Mouse (Mus musculus): ENCODE results near the gene Gm44973.
"Not testable (repeated sequence)": the region's sequence is repeated elsewhere in the genome, so short reads cannot be mapped to it uniquely, and the experiment has no call there.

The Gm44973 gene

DNA sequence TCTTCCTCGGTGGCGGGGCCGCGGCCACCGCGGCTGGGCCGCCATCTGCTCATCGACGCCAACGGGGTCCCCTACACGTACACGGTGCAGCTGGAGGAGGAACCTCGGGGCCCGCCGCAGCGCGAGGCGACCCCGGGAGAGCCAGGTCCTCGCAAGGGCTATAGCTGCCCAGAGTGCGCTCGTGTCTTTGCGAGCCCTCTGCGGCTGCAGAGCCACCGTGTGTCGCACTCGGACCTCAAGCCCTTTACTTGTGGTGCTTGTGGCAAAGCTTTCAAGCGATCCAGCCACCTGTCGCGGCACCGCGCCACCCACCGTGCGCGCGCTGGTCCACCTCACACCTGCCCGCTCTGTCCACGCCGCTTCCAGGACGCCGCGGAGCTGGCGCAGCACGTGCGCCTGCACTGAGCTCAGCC lies 37.6 kb downstream of the Gm44973 start:
- no peak for DNase-seq

DNA sequence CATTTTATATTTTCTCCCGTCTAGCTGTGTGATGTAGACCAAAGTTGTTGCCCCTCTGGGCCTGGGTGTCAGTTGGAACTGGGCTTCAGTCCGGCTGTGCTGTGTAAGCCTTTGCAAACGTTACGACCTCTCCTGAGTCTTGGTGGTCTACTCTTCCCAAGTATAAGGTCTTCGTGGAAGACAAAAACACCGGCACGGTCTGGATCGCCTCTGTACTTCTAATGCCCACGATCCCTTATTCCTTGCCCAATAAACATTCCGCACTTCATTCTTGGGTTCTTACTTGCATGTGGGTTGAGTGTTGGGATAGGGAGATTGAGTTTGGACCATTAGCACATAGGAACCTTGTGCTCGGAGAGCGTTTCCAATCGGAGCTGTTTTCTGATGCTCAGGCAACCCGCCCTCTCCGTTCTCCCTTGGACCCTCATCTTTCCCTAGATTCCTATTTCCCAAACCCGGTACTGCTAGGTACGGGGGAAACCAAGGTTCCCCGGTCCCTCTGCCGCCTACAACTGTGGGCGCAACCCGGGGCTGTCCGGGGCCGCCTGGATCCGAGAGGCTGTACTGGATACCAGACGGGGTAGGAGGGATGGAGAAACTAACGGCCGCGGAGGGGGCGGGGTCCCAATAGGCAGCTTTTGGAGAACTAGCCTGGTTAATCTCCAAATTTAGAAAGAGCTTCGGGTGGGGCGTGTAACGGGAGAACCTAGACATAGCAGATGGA lies 38.3 kb downstream of the Gm44973 start:
- DNase-seq = no peak

DNA sequence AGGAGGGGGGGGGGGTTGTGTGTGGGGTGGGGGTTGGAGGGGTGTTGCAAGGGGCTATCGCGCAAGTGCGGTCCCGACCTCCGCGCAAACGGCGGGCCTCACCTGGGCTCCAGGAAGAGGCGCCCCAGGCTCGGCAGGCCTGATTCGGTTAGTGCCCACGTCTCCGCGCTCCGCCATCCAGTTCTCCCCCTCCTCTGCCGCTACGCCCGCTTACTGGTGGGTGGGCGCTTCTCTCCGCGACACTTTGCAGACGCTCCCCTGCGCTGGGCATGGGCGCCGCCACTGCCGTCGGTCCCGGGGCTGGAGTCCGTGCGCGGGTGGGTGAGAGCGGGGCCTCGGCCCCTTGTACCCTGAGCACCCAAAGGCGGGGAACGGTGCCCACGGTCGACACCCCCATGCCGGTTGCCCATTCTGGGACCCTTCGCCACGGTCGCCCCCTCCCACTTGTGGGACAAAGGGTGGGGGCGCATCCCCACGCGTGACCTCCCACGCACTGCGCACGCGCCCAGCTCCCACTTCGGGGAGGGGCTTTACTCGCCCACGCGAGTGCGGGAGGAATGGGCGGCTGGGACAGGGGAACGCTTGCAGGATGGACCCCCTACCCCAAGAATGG lies 41.5 kb downstream of the Gm44973 start:
- DNase-seq = no peak

DNA sequence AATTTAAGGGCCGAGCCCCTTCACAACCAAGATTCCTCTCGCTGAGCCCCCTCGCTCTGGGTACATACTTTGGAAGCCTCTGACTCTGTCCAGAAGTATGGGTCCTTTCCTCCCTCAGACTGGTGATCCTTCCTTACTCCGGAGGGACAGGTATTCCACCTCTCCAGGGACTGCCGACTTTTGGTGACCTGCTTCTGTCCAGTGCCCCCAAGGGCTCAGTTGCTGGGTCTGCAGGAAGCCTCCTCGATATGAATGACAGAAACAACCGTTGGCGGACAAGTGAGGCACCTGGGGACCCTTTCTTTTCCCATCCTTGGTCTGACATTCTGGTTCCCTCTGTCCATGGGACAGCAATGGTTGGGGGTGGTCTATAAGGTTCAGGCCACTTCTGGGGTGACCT lies 42.1 kb downstream of the Gm44973 start:
- no peak for DNase-seq

DNA sequence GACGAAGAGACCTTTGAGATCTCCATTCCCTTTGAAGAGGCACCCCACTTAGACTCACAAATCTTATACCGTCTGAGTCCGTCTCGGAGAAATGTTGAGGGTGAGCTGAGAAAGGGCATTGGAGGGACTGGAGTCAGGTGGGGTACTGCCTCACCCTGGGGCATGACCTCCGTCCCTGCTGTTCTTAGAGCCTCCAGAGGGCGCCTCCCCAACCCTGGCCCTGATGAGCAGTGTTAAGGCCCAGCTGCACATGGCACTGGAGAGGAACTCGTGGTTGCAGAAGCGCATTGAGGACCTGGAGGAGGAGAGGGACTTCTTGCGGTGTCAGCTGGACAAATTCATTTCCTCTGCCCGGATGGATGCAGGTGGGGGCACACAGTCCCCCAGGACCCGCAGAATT lies 42.5 kb downstream of the Gm44973 start:
- DNase-seq = no peak

DNA sequence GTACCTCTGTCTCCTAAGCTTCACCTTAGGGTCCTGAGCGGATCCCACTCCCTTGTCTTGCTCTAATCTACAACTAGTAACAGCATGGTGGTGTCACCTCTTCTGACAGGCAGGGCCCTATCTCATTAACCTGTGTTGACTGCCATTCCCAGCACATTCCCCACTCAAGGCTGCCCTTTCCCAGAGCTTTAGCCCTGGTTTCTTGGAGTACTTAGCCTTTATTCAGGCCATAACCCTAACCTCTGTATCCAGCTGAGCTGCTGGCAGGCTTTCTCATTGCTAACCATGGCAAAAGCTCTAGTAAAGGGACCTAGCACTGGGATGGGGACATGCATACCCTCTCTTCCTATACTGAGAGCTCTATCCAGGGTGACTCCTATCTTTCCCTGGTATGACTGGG lies 43.3 kb downstream of the Gm44973 start:
- DNase-seq = no peak

DNA sequence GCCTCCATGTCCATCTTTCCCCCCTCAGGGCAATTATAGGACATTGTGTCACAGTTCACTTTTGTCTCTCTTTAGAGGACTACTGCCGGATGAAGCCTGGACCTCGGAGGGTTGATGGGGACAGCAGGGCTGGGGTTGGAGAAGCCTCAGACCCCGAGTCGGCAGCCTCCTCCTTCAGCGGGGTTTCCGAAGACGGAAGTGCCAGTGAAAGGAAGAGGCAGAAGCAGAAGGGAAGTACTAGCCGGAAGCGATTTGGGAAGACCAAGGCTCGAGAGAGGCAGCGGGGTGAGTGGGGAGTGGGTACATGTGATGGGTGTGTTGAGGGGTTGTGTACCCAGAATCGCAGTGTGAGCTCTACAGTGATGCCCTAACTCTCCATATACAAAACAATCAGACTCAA lies 44.1 kb downstream of the Gm44973 start:
- no peak for DNase-seq

DNA sequence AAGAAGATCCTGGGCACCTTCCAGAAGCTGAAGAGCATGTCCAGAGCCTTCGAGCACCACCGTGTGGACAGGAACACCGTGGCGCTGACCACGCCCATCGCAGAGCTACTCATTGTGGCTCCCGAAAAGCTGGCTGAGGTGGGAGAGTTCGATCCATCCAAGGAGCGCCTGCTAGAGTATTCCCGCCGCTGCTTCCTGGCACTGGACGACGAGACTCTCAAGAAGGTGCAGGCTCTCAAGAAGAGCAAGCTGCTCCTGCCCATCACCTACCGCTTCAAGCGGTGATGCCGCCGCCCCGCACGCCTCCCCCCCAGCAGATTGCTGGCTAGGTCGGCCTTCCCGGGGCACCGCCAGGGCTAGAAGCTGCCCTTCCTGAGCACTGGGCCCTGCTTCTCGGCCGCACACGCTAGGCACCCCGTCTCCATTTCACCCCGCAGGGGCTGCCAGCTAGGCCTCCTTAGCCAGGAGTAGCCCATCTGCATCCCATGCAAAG lies 45.0 kb downstream of the Gm44973 start:
- DNase-seq = peak; percentile 92

DNA sequence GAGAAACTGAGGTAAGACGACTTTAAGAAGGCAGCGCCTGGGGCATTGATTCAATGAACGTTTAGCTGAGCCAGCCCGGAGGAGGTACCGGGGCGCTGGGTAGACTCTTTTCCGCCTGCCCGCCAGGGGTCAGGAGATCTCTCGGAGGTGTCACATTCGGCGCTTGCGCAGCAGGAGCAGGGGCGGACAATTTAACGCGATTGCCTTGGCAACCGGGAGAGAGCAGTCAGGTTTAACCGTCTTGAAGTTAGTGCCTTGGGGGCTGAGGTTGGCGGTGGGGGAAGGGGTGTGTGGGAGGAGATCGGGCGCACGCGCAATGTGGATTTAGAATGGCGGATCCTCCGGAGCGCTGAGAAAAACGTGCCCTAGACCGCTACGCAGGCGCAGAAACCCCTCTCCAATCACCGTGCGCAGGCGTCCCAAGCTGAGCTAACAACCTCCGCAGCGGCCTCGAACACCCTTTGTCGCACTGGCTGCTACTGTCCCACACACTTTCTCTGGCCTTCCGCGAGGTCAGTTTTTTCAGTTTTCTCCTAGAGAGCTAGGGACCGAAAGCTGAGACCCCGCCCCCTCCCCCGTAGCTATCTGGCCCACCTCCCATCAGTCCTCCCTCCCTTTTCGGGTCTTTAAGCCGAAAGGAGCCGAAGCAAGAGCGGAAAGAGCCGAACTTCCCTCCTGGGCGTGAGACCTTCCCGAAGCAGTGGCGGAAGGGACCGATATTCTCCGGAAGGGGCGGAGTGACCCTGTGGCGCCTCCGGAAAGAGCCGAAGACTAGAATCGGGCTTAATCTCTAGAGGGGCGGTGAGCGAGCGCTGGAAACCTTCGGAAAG lies 45.9 kb downstream of the Gm44973 start:
- peak; percentile 99 for DNase-seq

DNA sequence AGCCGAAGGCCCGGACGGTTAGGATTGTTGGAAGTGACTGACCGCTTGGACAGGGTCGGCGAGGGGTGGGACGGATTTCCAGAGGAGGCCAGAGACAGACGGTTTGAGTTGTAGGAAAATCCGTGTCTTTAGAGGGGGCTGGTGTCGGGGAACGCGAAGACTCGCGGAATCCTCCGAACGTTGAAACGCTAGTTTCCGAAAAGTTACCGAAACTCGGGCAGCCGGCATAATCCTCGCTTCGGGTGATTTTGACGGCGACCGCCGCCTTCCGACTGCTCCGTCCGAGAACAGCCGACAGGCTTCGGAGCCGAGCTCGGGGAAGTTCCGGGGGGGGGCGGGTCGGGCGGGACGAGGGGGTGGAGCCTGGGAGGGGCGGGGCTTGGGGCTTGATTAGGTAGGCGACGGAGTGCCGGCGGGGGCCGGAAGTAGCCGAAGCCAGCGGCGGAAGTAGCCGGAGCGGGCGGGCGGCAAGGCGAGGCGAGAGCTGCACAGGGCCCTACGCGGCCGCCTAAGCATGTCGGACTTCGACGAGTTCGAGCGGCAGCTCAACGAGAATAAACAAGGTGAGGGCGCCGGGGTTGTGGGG lies 46.6 kb downstream of the Gm44973 start, which contains the start of gene U2af2:
U2af2 (plus strand) TSS at position 370 of the 586 bp plus-strand sequence.
- DNase-seq = peak; percentile 94

DNA sequence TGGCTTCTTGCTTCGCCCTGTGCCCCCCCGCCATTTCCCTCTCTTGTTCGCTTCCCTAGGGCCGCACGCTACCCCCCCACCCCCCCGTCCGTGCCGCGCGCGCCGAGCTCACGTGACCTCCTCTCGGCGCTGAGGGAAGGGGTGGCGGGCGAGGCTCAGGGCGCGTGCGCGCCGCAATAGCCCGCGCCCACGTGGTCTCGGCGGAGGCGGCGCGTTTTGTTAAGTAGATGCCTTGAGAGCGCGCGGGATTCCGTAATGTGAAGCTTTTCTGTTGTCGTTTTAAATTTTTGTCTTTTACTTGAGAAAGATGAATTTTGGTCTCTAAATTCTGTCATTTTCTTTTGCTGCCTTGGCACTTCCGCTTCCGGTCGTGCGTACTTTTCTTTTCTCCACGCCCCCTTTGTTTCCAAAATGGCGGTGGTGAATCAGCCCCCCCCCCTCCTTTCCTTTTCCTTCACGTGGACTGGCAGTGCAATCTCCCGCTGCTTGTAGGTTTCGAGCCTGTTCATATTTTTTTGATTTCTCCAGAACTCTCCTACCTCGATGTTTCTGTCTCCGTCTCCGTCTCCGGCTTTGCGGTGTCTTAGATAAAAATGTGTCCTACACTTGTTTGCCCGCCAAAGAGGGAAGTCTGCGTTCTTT lies 47.2 kb downstream of the Gm44973 start:
- peak; percentile 83 for DNase-seq

DNA sequence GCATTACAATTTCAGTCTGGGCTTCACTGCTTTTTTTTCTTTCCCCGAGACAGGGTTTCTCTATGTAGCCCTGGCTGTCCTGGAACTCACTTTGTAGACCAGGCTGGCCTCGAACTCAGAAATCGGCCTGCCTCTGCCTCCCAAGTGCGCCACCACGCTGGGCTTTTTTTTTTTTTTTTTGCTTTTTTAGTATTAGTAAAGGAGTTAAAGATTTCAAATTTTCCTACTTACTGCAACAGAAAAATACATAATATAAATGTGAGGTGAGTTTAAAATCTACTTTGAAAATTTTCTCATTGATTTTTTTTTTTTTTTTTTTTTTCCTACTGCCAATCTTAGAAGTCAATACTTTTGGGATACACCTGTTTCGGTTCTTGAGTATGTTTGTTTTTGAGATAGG lies 49.6 kb downstream of the Gm44973 start:
- DNase-seq = no peak

DNA sequence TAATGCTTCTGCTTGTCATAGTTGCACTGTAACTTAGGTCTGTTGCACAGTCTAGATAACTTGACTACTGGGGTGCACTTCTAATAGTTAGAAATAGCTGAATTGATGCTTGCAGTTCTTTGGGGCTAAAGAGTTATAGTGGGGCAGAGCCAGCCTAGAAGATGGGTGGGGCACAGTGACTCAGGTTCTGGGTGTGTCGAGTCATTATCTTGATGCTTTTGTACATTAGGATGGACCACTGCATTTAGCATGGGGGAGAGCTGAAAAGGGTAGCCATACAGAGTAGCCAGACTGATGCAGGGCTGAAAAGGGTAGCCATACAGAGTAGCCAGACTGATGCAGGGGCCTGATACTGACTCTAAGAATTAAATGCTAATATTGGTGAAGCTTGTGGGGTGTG lies 58.3 kb downstream of the Gm44973 start:
- DNase-seq = no peak

DNA sequence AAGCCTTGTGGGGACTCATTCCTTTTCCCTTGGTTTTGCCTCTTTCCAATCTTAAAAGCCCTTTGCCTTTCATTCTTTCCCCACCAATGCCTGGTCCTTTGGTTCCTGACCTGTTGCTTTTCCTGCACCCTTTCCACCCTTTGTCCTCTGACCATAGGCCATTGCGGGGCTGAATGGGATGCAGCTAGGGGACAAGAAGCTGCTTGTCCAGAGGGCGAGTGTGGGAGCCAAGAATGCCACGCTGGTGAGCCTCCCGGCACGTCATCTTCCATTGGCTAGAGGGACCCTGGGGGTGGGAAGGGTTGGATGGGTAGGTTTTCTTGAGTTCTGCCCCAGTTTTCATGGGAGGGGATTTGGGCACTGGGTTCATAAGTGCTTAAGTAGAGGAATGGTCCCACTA lies 59.7 kb downstream of the Gm44973 start:
- DNase-seq = no peak

DNA sequence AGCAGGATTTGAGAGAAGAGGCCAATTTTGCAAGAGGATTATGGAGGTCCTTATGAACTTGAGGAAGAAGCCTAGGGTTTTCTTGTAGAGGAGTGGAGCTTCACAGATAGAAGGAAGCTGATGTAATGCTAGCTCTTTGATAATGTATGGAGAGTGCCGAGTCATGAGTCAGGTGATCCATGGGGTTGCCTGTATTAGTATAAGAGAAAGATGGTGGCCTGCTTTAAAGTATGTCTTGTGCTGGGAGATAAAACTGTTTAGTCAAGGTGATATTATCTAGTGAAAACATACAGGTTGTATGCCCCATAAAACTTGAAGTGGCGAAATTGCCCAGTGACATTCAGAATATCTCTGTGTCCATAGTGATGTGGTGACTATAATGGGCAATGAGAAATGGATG lies 61.6 kb downstream of the Gm44973 start:
- no peak for DNase-seq

DNA sequence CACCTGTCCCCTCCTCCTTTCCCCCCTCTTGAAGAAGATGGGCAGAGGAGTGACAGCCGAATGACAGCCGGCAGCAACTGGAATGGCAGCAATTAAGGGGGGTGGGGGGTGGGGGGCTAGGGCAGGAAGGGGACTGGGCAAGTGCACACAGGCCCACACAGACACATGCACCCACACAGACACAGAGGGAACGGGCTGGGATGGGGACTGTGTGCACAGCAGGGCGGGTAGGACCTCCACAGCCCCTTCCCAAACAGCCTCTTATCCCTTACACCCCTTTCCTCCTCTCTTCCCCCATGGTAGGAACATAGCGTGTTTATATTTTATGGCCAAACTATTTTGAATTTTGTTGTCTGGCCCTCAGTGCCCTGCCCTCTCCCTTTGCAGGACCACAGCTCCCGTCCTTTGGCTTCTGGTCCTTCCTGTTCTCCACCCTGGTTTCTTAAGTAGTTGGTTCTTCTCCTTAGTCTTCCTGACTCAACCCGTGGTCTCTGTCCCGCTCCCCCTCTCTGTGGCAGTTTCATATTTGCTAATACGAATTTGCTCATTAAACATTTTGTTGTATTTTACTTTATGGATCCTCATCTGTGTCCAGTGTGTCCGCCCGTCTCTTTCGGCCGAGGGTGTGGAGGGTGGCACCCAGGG lies 64.2 kb downstream of the Gm44973 start:
- DNase-seq = not testable (repeated sequence)

DNA sequence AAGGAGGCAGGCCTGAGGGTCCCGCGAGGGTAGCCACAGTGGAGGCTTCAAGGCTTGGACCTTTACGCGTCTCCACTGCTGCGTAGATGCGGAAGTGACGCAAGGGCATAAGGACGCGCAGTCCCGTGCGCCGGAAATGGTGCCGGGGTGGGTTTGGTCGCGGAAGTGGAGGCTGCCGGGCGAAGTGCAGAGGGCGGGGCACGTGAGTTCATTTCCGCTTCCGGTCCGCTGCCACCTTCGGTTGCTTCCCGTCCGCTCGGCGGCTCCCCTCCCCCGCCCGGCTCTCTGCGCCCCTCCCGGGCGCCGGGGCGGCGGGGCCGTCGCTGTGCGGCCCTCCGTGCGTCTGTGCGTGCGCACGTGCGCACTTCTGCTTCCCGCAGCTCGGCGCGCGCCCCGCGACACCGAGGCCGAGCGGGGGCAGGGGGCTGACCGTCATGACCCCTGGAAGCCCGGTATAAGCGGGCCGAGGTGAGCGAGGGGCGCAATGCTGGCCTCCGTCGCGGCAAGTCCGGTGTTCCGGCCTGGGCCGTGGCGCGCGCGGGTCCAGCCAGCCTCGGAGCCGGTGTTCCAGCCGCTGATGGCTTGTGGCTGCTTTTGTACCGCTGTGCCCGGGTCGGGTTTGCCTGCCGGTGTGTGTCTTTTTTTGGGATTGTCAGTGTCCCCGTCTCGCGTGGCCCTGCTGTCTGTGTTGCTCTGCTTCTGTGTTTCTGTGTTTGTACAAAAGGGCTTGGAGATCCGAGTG lies 64.9 kb downstream of the Gm44973 start, which contains the start of gene Epn1:
Epn1 (plus strand) TSS at position 226 of the 742 bp plus-strand sequence.
- DNase-seq = peak; percentile 98

DNA sequence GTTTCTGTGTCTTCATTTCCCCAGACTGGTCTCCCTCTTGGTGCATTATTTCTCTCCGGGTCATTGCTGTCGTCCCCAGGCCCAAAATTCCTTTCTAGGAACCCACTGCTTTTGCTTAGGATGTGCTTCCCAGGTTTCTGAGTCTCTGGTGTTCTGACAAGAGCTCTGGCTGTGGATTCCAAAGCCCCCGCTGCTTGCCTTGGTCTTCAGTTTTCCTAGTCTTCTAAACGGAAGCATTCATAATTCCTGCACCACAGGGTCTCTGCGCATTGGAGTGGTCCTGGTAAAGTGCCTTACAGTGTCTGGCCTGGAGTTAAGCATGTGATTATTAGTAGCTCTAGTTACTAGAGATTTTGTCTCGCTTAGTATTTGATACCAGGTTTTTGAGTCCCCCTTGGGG lies 65.5 kb downstream of the Gm44973 start:
- DNase-seq = no peak

DNA sequence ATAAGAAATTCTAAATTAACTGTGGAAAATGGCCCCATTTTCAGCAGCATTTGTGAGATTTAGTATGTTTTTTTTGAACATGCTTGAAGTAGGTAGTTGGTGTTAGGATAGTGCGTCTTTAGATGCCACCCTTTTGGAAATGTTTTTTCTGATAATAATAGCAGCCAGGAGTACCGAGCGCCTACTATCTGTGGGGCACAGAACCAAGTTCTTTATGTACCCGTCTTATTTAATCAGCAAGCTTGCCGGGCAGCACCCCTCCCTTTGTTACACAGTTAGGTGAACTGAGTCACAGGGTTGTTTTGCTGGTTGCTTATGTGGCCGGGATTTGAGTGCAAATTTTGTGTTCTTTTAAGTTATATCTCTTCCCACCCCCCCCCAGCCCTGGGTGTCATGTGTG lies 65.9 kb downstream of the Gm44973 start:
- no peak for DNase-seq

DNA sequence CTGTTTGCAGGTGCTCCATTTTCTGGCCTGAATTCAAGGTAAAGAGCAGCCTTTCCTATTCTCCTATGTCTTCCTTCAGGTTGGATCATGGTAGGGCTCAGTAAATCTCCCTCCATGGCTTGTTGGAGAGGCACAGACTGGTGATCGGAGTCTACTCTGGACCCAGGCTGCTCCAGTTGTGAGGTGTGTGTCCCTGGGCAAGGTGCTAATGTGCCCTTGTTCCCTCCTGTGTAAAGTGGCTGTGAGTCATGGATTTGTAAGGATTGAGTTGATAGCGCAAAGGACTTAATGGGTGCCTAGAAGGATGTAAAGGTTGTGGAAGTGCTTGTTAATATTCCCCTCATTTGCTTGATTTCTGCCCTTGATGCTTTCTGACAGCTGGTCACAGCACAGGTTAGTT lies 66.6 kb downstream of the Gm44973 start:
- DNase-seq = no peak
